In genomic region chr12:33065162-33065561, GRCm38 (mm10) we compare ENCODE assay signal across 35 mouse cellular contexts. TPM values are rescaled to one million over a fixed set of nuclear protein-coding genes. Genes with fewer than 3 reads are reported as not detected.
DNase-seq lines count a peak whose midpoint lies in the region; ATAC-seq and TF ChIP-seq lines count a peak whose summit lies in the region.
"Had no signal": no experiment of that assay in that cellular context is flagged by ENCODE, and none has a peak within 500 bp of the region (broad histone marks: within the 10 kb centered on the region; RNA-seq: fewer than 3 reads in every experiment).

No protein-coding gene starts in this region.

- H3K9ac ChIP-seq in forebrain, postnatal 0 days: no peak overlapping the region
- H3K9ac ChIP-seq: heart, embryonic 15.5 days; hindbrain, embryonic 12.5 days; intestine, embryonic 15.5 days; limb, embryonic 13.5 days; liver, embryonic 12.5 days; liver, postnatal 0 days; midbrain, embryonic 15.5 days had no signal

- peaks cover 6% of the 10 kb centered on the region; the same call in 1 of the 2 replicates for H3K4me1 ChIP-seq in forebrain, postnatal 0 days (ENCODE audit: insufficient read depth)
- H3K4me1 ChIP-seq in forebrain, embryonic 10.5 days: peaks cover 12% of the 10 kb centered on the region
- H3K4me1 ChIP-seq: liver, embryonic 12.5 days had no signal

- TF ChIP-seq CTCF in forebrain, postnatal 0 days (IDR thresholded peaks at IDR 0.05; ENCODE audit: low read depth): no peak

- no peak overlapping the region for H3K4me2 ChIP-seq in forebrain, postnatal 0 days (ENCODE audit: low read depth)
- H3K4me2 ChIP-seq: heart, embryonic 15.5 days; hindbrain, embryonic 12.5 days; intestine, embryonic 15.5 days; limb, embryonic 13.5 days; liver, embryonic 12.5 days; midbrain, embryonic 15.5 days had no signal

- no peak overlapping the region for H3K4me3 ChIP-seq in forebrain, postnatal 0 days (ENCODE audit: low read depth, low read length)
- no peak overlapping the region for H3K4me3 ChIP-seq in forebrain, embryonic 10.5 days
- H3K4me3 ChIP-seq: heart, embryonic 10.5 days; heart, embryonic 15.5 days; hindbrain, embryonic 12.5 days; intestine, embryonic 15.5 days; limb, embryonic 13.5 days; liver, embryonic 12.5 days; midbrain, embryonic 15.5 days had no signal

- no peak for DNase-seq in forebrain, postnatal 0 days
- DNase-seq in forebrain, embryonic 10.5 days (ENCODE audit: extremely low spot score, low spot score): no peak
- peak; percentile 21 to 80 for DNase-seq in left cerebral cortex, postnatal 25 days (ENCODE audit: low spot score in 2 of 2)
- DNase-seq in left cerebral cortex, adult 11 months (ENCODE audit: low spot score): no peak
- peak; percentile 36 for DNase-seq in A20 (ENCODE audit: low read depth, low spot score)
- DNase-seq in lung, postnatal 10 days: no peak
- DNase-seq in embryo, embryonic 10 days (ENCODE audit: low spot score): no peak
- DNase-seq: adrenal gland, postnatal 25 days; cerebellum, adult 18-20 months; cerebellum, postnatal 14 days; gastrocnemius, postnatal 14 days; heart, adult 11 months; kidney, adult 2 months; kidney, postnatal 36 days; layer of hippocampus, postnatal 36 days; liver, postnatal 0 days; lung, postnatal 4 days; right cerebral cortex, postnatal 14 days; thymus, adult 18-20 months; thymus, postnatal 36 days had no signal

- no peaks in the 10 kb centered on the region for H3K27me3 ChIP-seq in forebrain, postnatal 0 days (ENCODE audit: insufficient read depth, low read length)
- no peaks in the 10 kb centered on the region for H3K27me3 ChIP-seq in forebrain, embryonic 10.5 days (ENCODE audit: poor library complexity, severe bottlenecking)
- H3K27me3 ChIP-seq: heart, embryonic 15.5 days; hindbrain, embryonic 12.5 days; intestine, embryonic 15.5 days; limb, embryonic 13.5 days; liver, embryonic 12.5 days; midbrain, embryonic 15.5 days had no signal

- H3K36me3 ChIP-seq in forebrain, postnatal 0 days (ENCODE audit: insufficient read depth): no peaks in the 10 kb centered on the region
- H3K36me3 ChIP-seq in forebrain, embryonic 10.5 days (replicated peaks): no peaks in the 10 kb centered on the region
- H3K36me3 ChIP-seq: G1E; heart, embryonic 10.5 days; heart, embryonic 15.5 days; hindbrain, embryonic 12.5 days; intestine, embryonic 15.5 days; limb, embryonic 13.5 days; liver, embryonic 12.5 days; midbrain, embryonic 15.5 days had no signal

- intact Hi-C loops in left cerebral cortex, postnatal 25 days (cut with DNase I): no loop called here

- peak; percentile 14; the same call in 1 of the 2 replicates for ATAC-seq in forebrain, postnatal 0 days
- peak; percentile 23; the same call in 1 of the 2 replicates for ATAC-seq in megakaryocyte, adult 5-6 weeks (ENCODE audit: poor library complexity, severe bottlenecking)
- ATAC-seq: forebrain, embryonic 14.5 days; hindbrain, postnatal 0 days; intestine, embryonic 15.5 days; liver, embryonic 12.5 days; liver, postnatal 0 days; midbrain, embryonic 15.5 days; Patski had no signal

- 64% methylated on average over 3 of the region's 3 CpGs for WGBS in forebrain, postnatal 0 days
- WGBS in forebrain, embryonic 10.5 days: 78% methylated on average over 3 of the region's 3 CpGs

- H3K27ac ChIP-seq in forebrain, postnatal 0 days (ENCODE audit: low read depth, low read length): no peak overlapping the region
- no peak overlapping the region for H3K27ac ChIP-seq in forebrain, embryonic 10.5 days
- H3K27ac ChIP-seq: heart, embryonic 10.5 days; heart, embryonic 15.5 days; hindbrain, embryonic 12.5 days; hindbrain, postnatal 0 days; intestine, embryonic 15.5 days; limb, embryonic 13.5 days; liver, embryonic 12.5 days; midbrain, embryonic 15.5 days; stomach, postnatal 0 days had no signal

- no peaks in the 10 kb centered on the region for H3K9me3 ChIP-seq in forebrain, postnatal 0 days (ENCODE audit: low read length)
- H3K9me3 ChIP-seq in forebrain, embryonic 10.5 days: no peaks in the 10 kb centered on the region
- H3K9me3 ChIP-seq: G1E; heart, embryonic 10.5 days; heart, embryonic 15.5 days; hindbrain, embryonic 12.5 days; intestine, embryonic 15.5 days; limb, embryonic 13.5 days; liver, embryonic 12.5 days; midbrain, embryonic 15.5 days had no signal

RNA-seq across cellular contexts. Expression of gene Cdhr3, which starts 27.5 kb away (rescaled TPM):
- 0.54 and 0.81 TPM in 2 replicates for total RNA-seq in forebrain, postnatal 0 days (2014; rRNA removed)
- polyA plus RNA-seq in forebrain, postnatal 0 days (2015; fragmentation: Nextera tagmentation; extraction: Ambion mirVana): 0.62 and 0.85 TPM in 2 replicates
- not detected in 2 replicates for polyA plus RNA-seq in forebrain, embryonic 10.5 days (2016; fragmentation: Nextera tagmentation; extraction: Ambion mirVana)
- total RNA-seq in left cerebral cortex, postnatal 25 days (2021): 1 to 10 TPM in 1 of 2 experiments, under 1 TPM in 1; 0.76 to 1.8 TPM
- not detected in 2 replicates for total RNA-seq in megakaryocyte, adult 5-6 weeks (2015)
- not detected in 2 replicates for total RNA-seq in megakaryocyte, adult 5-6 weeks (2017)
- total RNA-seq: adrenal gland, postnatal 25 days; neutrophil, adult 5-6 weeks had no signal
- polyA plus RNA-seq: embryonic facial prominence, embryonic 11.5 days; G1E; intestine, embryonic 15.5 days; kidney, adult 2 months; liver, embryonic 12.5 days; liver, postnatal 0 days; Patski had no signal

Comparison
In these comparisons a context has a peak if more than half of its experiments do, and no peak if none do; other contexts are left out.
1. DNase-seq: peak in left cerebral cortex, postnatal 25 days (2 of 2) and A20 (single experiment); none in forebrain, postnatal 0 days (single experiment), forebrain, embryonic 10.5 days (single experiment), left cerebral cortex, adult 11 months (single experiment), lung, postnatal 10 days (single experiment) and embryo, embryonic 10 days (single experiment).